Mouse (Mus musculus): ENCODE measurements around the gene Zp2. TPM values are rescaled to one million over a fixed set of nuclear protein-coding genes. Genes with fewer than 3 reads are reported as not detected.

Gene Zp2
- polyA plus RNA-seq, 1 experiment from 2014 or later = not detected

- Histone ChIP-seq H3K4me1 (replicated peaks; ENCODE audit: control insufficient read depth, insufficient read depth, low read length) (no peaks in the 10 kb centered on the region; the same call in 1 of the 2 replicates), H3K9me3 (ENCODE audit: control insufficient read depth, low read length) (no peaks in the 10 kb centered on the region), H3K36me3 (ENCODE audit: control insufficient read depth, insufficient read depth) (no peaks in the 10 kb centered on the region), H3K4me3 (replicated peaks; ENCODE audit: low read length) (no peak overlapping the region), H3K9ac (replicated peaks; ENCODE audit: low read depth, low read length) (no peak overlapping the region), H3K4me2 (ENCODE audit: low read length) (no peak overlapping the region), H3K27me3 (replicated peaks; ENCODE audit: control insufficient read depth, insufficient read depth, low read length) (no peaks in the 10 kb centered on the region), H3K27ac (ENCODE audit: low read length) (no peak overlapping the region)
- 9% methylated on average over 2 of the region's 2 CpGs for WGBS
- ATAC-seq = 0 out of 2 replicates have a peak, but pooled peaks have one; percentile 47
Measured at GRCm38 (mm10) chr7:120178935-120179334, 33.8 kb upstream of the Zp2 start.

GRCm38 (mm10) chr7:120177611-120178010 is 32.5 kb upstream of the Zp2 start:
- Histone ChIP-seq H3K27me3 (replicated peaks; ENCODE audit: control insufficient read depth, insufficient read depth, low read length) (no peaks in the 10 kb centered on the region), H3K4me1 (replicated peaks; ENCODE audit: control insufficient read depth, insufficient read depth, low read length) (no peaks in the 10 kb centered on the region; the same call in 1 of the 2 replicates), H3K4me2 (ENCODE audit: low read length) (no peak overlapping the region), H3K4me3 (replicated peaks; ENCODE audit: low read length) (no peak overlapping the region), H3K9me3 (ENCODE audit: control insufficient read depth, low read length) (no peaks in the 10 kb centered on the region), H3K27ac (ENCODE audit: low read length) (no peak overlapping the region), H3K36me3 (ENCODE audit: control insufficient read depth, insufficient read depth) (no peaks in the 10 kb centered on the region), H3K9ac (replicated peaks; ENCODE audit: low read depth, low read length) (no peak overlapping the region)
- 69% methylated on average over 3 of the region's 3 CpGs for WGBS
- ATAC-seq = no peak

DNA sequence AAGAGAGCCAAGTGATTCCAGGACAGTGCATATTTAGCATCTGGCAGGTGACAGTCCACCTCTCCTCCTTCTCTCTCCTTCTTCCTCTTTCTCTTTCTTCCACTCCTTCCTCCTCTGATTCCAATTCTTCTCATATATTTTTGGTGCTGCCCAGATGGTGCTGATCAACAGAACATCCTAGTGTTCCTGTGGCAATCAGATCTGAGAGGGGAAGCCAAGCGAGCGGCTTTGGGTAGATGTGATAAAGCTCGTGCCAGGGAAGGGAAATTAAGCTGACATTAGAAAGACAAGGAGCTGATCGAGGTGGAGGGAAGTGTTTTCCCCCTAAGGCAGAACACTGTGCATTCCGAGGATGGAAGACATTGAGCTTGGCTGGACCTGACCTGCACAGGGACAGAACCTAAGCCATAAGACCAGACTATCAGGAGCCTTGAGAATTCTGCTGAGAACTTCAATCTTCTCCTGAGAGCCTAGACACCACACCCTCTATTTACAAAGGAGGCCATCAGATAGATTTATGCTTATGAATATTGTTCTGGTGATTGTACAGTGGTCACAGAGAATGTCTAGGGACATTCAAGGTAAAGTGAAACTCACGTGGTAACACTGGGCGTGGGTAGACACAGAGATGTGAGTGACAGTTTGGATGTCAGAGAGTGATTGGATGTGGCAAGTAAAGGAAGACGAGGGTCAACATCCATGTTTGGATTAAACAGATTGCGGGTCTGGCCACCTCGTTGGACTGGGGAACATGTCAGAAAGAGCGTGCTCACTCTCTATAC is 29.8 kb upstream of the Zp2 start:
- Histone ChIP-seq H3K9ac (replicated peaks; ENCODE audit: low read depth, low read length) (no peak overlapping the region), H3K36me3 (ENCODE audit: control insufficient read depth, insufficient read depth) (no peaks in the 10 kb centered on the region), H3K27me3 (replicated peaks; ENCODE audit: control insufficient read depth, insufficient read depth, low read length) (no peaks in the 10 kb centered on the region), H3K4me3 (replicated peaks; ENCODE audit: low read length) (no peak overlapping the region), H3K27ac (ENCODE audit: low read length) (no peak overlapping the region), H3K4me2 (ENCODE audit: low read length) (no peak overlapping the region), H3K9me3 (ENCODE audit: control insufficient read depth, low read length) (no peaks in the 10 kb centered on the region), H3K4me1 (replicated peaks; ENCODE audit: control insufficient read depth, insufficient read depth, low read length) (no peaks in the 10 kb centered on the region; the same call in 1 of the 2 replicates)
- no peak for ATAC-seq
- 82% methylated on average over 11 of the region's 11 CpGs for WGBS

DNA sequence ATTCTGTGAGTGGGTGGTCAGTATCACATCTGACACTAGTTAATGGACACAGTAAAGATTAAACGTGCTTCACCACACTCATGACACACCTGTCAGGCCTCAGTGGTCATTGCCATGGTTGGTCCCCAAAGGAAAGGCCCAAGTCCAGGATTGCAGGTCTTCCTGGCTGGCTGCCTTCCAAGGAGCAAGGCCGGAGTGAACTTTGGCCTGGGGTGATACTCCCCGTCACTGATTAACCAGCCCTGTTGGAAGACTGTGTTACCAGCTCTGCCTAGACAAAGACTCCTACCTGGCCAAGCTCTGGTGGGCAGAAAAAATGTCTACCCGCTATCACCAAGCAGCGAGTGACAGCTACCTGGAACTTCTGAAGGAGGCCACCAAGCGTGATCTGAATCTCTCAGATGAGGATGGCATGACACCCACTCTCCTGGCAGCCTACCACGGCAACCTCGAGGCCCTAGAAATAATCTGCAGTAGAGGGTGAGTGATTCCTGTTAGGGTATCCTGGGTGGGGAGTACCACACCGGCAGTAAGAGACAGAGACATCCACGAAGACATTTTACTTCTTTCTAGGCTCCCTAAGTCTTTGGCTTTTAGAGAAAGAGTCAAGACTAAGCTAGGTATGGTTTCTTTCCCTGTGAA is 28.6 kb upstream of the Zp2 start, which contains the start of gene Anks4b:
Gene Anks4b (plus strand): TSS at position 256 of the 642 bp plus-strand sequence.
- no peak for ATAC-seq
- no peaks in the 10 kb centered on the region for H3K27me3 ChIP-seq (replicated peaks; ENCODE audit: control insufficient read depth, insufficient read depth, low read length)
- no peaks in the 10 kb centered on the region for H3K9me3 ChIP-seq (ENCODE audit: control insufficient read depth, low read length)
- no peak within 1 kb of the TSS for H3K4me3 ChIP-seq (replicated peaks; ENCODE audit: low read length)
- H3K4me2 ChIP-seq (ENCODE audit: low read length) = no peak within 1 kb of the TSS
- H3K27ac ChIP-seq (ENCODE audit: low read length) = no peak within 1 kb of the TSS
- 86% methylated on average over 10 of the region's 10 CpGs for WGBS
- H3K9ac ChIP-seq (replicated peaks; ENCODE audit: low read depth, low read length) = no peak within 1 kb of the TSS
- no peaks in the 10 kb centered on the region; the same call in 1 of the 2 replicates for H3K4me1 ChIP-seq (replicated peaks; ENCODE audit: control insufficient read depth, insufficient read depth, low read length)
- no peaks in the 10 kb centered on the region for H3K36me3 ChIP-seq (ENCODE audit: control insufficient read depth, insufficient read depth)

DNA sequence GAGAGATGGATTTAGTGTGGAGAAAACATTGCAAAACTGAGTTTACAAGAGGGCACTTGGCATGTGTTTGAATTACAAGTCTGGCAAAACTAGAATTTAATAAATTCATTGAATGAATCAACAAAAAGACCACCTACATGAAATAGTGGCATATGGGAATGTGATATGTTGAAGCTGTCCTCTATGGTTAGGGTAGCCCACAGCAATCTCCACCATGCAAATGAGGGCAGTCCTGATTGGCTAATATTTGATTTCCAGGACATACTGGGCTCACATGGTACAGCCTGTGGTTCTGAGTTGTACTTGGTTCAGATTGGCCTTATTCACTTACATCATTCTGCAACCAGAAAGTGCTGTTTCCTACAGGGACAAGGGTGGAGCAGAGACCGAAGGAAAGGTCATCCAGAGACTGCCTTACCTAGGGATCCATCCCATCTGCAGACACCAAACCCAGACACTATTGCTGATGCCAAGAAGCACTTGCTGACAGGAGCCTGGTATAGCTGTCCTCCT is 27.2 kb upstream of the Zp2 start:
- Histone ChIP-seq H3K36me3 (ENCODE audit: control insufficient read depth, insufficient read depth) (no peaks in the 10 kb centered on the region), H3K9me3 (ENCODE audit: control insufficient read depth, low read length) (no peaks in the 10 kb centered on the region), H3K4me3 (replicated peaks; ENCODE audit: low read length) (no peak overlapping the region), H3K4me2 (ENCODE audit: low read length) (no peak overlapping the region), H3K9ac (replicated peaks; ENCODE audit: low read depth, low read length) (no peak overlapping the region), H3K4me1 (replicated peaks; ENCODE audit: control insufficient read depth, insufficient read depth, low read length) (no peaks in the 10 kb centered on the region), H3K27me3 (replicated peaks; ENCODE audit: control insufficient read depth, insufficient read depth, low read length) (no peaks in the 10 kb centered on the region), H3K27ac (ENCODE audit: low read length) (no peak overlapping the region)
- 90% methylated on average over 1 of the region's 1 CpGs for WGBS
- ATAC-seq = no peak

GRCm38 (mm10) chr7:120163581-120164251 is 18.6 kb upstream of the Zp2 start:
- 93% methylated on average over 11 of the region's 11 CpGs for WGBS
- Histone ChIP-seq H3K27ac (ENCODE audit: low read length) (no peak overlapping the region), H3K36me3 (ENCODE audit: control insufficient read depth, insufficient read depth) (no peaks in the 10 kb centered on the region), H3K27me3 (replicated peaks; ENCODE audit: control insufficient read depth, insufficient read depth, low read length) (peaks cover 22% of the 10 kb centered on the region), H3K9ac (replicated peaks; ENCODE audit: low read depth, low read length) (no peak overlapping the region), H3K4me2 (ENCODE audit: low read length) (no peak overlapping the region), H3K4me1 (replicated peaks; ENCODE audit: control insufficient read depth, insufficient read depth, low read length) (no peaks in the 10 kb centered on the region), H3K4me3 (replicated peaks; ENCODE audit: low read length) (no peak overlapping the region), H3K9me3 (ENCODE audit: control insufficient read depth, low read length) (no peaks in the 10 kb centered on the region)
- no peak for ATAC-seq

DNA sequence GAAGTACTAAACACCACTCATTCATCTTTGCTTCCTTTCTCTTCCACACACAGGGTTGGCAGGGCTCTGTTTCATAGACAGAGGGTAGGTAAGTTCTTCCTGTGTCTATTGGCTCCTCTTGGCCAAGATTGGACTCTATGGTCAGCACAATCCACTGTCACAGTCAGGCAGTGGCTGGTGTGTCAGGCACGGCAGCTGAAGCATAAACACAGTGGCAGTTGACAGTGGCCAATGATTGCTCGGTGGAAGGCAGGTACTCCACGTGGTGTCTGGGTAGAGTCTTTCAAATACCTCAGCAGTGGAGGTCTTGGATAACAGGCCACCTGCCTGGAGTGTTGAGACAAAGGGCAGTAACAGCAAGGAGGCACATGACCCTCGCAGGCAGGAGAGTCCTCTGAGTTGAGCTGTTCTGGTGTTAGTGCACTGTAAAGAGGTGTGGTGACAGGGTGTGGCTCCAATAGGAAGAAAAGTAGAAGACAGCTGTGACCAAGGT is 13.1 kb upstream of the Zp2 start:
- no peaks in the 10 kb centered on the region for H3K9me3 ChIP-seq (ENCODE audit: control insufficient read depth, low read length)
- H3K4me2 ChIP-seq (ENCODE audit: low read length) = no peak overlapping the region
- peaks cover 22% of the 10 kb centered on the region for H3K27me3 ChIP-seq (replicated peaks; ENCODE audit: control insufficient read depth, insufficient read depth, low read length)
- no peaks in the 10 kb centered on the region for H3K36me3 ChIP-seq (ENCODE audit: control insufficient read depth, insufficient read depth)
- peaks cover 18% of the 10 kb centered on the region for H3K4me1 ChIP-seq (replicated peaks; ENCODE audit: control insufficient read depth, insufficient read depth, low read length)
- 10% methylated on average over 4 of the region's 4 CpGs for WGBS
- H3K9ac ChIP-seq (replicated peaks; ENCODE audit: low read depth, low read length) = no peak overlapping the region
- peak; percentile 31 for ATAC-seq
- peak overlapping the region; percentile 82 for H3K27ac ChIP-seq (ENCODE audit: low read length)
- no peak overlapping the region for H3K4me3 ChIP-seq (replicated peaks; ENCODE audit: low read length)

DNA sequence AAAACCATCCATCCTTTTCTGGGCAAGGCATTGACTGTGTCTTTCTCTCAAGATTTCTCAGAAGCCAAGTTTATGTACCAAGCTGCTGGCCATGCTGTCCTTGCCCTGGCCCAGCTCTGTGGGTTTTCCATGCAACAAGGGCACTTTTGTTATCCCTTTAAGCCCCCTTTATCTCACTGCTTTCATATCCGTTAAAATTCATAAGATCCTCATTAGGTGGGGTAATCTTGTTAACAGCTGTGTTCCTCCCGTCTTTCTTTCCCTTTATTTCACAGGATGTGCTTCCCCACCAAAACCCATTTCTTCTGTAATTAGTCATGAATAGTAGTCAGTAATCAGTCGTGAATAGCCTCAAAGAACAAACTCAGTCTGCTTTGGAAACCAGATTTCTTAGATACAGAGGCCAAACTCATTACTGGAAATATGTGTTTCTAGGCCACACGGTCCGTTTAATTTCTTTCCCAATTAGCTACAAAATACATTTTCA is 12.5 kb upstream of the Zp2 start:
- Histone ChIP-seq H3K27ac (ENCODE audit: low read length) (peak overlapping the region; percentile 82), H3K36me3 (ENCODE audit: control insufficient read depth, insufficient read depth) (no peaks in the 10 kb centered on the region), H3K9ac (replicated peaks; ENCODE audit: low read depth, low read length) (no peak overlapping the region), H3K4me2 (ENCODE audit: low read length) (no peak overlapping the region), H3K27me3 (replicated peaks; ENCODE audit: control insufficient read depth, insufficient read depth, low read length) (peaks cover 22% of the 10 kb centered on the region), H3K4me1 (replicated peaks; ENCODE audit: control insufficient read depth, insufficient read depth, low read length) (peaks cover 18% of the 10 kb centered on the region), H3K4me3 (replicated peaks; ENCODE audit: low read length) (no peak overlapping the region), H3K9me3 (ENCODE audit: control insufficient read depth, low read length) (no peaks in the 10 kb centered on the region)
- ATAC-seq = peak; percentile 84
- WGBS = 5% methylated on average over 5 of the region's 5 CpGs
